Mouse (Mus musculus): ENCODE results near the gene Sec14l4. TPM values are rescaled to one million over a fixed set of nuclear protein-coding genes. Genes with fewer than 3 reads are reported as not detected.

The Sec14l4 gene
- polyA plus RNA-seq, 1 experiment from 2014 or later = not detected

- no peak for ATAC-seq
- peaks cover 3% of the 10 kb centered on the region; the same call in 1 of the 2 replicates for H3K27me3 ChIP-seq
- no peaks in the 10 kb centered on the region; the same call in 1 of the 2 replicates for H3K9me3 ChIP-seq
- H3K4me1 ChIP-seq (replicated peaks) = no peaks in the 10 kb centered on the region
- no peak overlapping the region for H3K27ac ChIP-seq
- no peaks in the 10 kb centered on the region for H3K36me3 ChIP-seq
- no peak overlapping the region for H3K4me2 ChIP-seq (replicated peaks)
- H3K4me3 ChIP-seq (replicated peaks) = no peak overlapping the region
- 37% methylated on average over 12 of the region's 12 CpGs for WGBS
- H3K9ac ChIP-seq (replicated peaks) = no peak overlapping the region
Observed at GRCm38 (mm10) chr11:4031961-4032360, 699 bp downstream of the Sec14l4 start.

GRCm38 (mm10) chr11:4033471-4033870, 2.2 kb downstream of the Sec14l4 start:
- Histone ChIP-seq H3K27ac (no peak overlapping the region), H3K9ac (replicated peaks) (no peak overlapping the region), H3K4me3 (replicated peaks) (no peak overlapping the region), H3K4me1 (replicated peaks) (no peaks in the 10 kb centered on the region), H3K36me3 (no peaks in the 10 kb centered on the region), H3K4me2 (replicated peaks) (no peak overlapping the region), H3K27me3 (peaks cover 3% of the 10 kb centered on the region; the same call in 1 of the 2 replicates), H3K9me3 (no peaks in the 10 kb centered on the region; the same call in 1 of the 2 replicates)
- WGBS = 73% methylated on average over 7 of the region's 7 CpGs
- ATAC-seq = no peak

- no peak for ATAC-seq
- WGBS = 81% methylated on average over 4 of the region's 4 CpGs
- H3K4me2 ChIP-seq (replicated peaks) = no peak overlapping the region
Observed at GRCm38 (mm10) chr11:4034169-4034568, 2.9 kb downstream of the Sec14l4 start.

GRCm38 (mm10) chr11:4035116-4035892, 4.0 kb downstream of the Sec14l4 start:
- Histone ChIP-seq H3K9ac (replicated peaks) (no peak overlapping the region), H3K4me2 (replicated peaks) (no peak overlapping the region)
- ATAC-seq = no peak

More at GRCm38 (mm10) chr11:4034169-4034568, 2.9 kb downstream of the Sec14l4 start:
- H3K4me3 ChIP-seq (replicated peaks) = no peak overlapping the region
- no peaks in the 10 kb centered on the region for H3K36me3 ChIP-seq
- no peak overlapping the region for H3K27ac ChIP-seq
- H3K27me3 ChIP-seq = peaks cover 3% of the 10 kb centered on the region; the same call in 1 of the 2 replicates
- no peak overlapping the region for H3K9ac ChIP-seq (replicated peaks)
- no peaks in the 10 kb centered on the region for H3K4me1 ChIP-seq (replicated peaks)
- H3K9me3 ChIP-seq = no peaks in the 10 kb centered on the region; the same call in 1 of the 2 replicates

GRCm38 (mm10) chr11:4035916-4036315, 4.7 kb downstream of the Sec14l4 start:
- 90% methylated on average over 6 of the region's 6 CpGs for WGBS
- H3K27me3 ChIP-seq = peaks cover 3% of the 10 kb centered on the region; the same call in 1 of the 2 replicates
- H3K36me3 ChIP-seq = no peaks in the 10 kb centered on the region
- no peak overlapping the region for H3K9ac ChIP-seq (replicated peaks)
- H3K4me2 ChIP-seq (replicated peaks) = no peak overlapping the region
- H3K9me3 ChIP-seq = no peaks in the 10 kb centered on the region
- no peaks in the 10 kb centered on the region for H3K4me1 ChIP-seq (replicated peaks)
- no peak overlapping the region for H3K27ac ChIP-seq
- no peak overlapping the region for H3K4me3 ChIP-seq (replicated peaks)
- ATAC-seq = no peak

More at GRCm38 (mm10) chr11:4035116-4035892, 4.0 kb downstream of the Sec14l4 start:
- no peak overlapping the region for H3K4me3 ChIP-seq (replicated peaks)
- peaks cover 3% of the 10 kb centered on the region; the same call in 1 of the 2 replicates for H3K27me3 ChIP-seq
- no peaks in the 10 kb centered on the region for H3K9me3 ChIP-seq
- H3K27ac ChIP-seq = no peak overlapping the region
- no peaks in the 10 kb centered on the region for H3K4me1 ChIP-seq (replicated peaks)
- no peaks in the 10 kb centered on the region for H3K36me3 ChIP-seq
- WGBS = 70% methylated on average over 18 of the region's 18 CpGs

GRCm38 (mm10) chr11:4036365-4037084, 5.3 kb downstream of the Sec14l4 start:
- Histone ChIP-seq H3K4me1 (replicated peaks) (no peaks in the 10 kb centered on the region), H3K4me3 (replicated peaks) (no peak overlapping the region), H3K9ac (replicated peaks) (no peak overlapping the region), H3K27ac (no peak overlapping the region), H3K9me3 (no peaks in the 10 kb centered on the region), H3K36me3 (no peaks in the 10 kb centered on the region), H3K4me2 (replicated peaks) (no peak overlapping the region), H3K27me3 (peaks cover 3% of the 10 kb centered on the region; the same call in 1 of the 2 replicates)
- no peak for ATAC-seq
- 79% methylated on average over 9 of the region's 9 CpGs for WGBS

GRCm38 (mm10) chr11:4039951-4040350, 8.7 kb downstream of the Sec14l4 start:
- Histone ChIP-seq H3K4me2 (replicated peaks) (no peak overlapping the region), H3K9me3 (no peaks in the 10 kb centered on the region), H3K27me3 (no peaks in the 10 kb centered on the region), H3K4me1 (replicated peaks) (no peaks in the 10 kb centered on the region), H3K36me3 (no peaks in the 10 kb centered on the region), H3K4me3 (replicated peaks) (no peak overlapping the region), H3K9ac (replicated peaks) (no peak overlapping the region), H3K27ac (no peak overlapping the region)
- 96% methylated on average over 4 of the region's 4 CpGs for WGBS
- ATAC-seq = no peak

- H3K27ac ChIP-seq = no peak overlapping the region
- H3K4me1 ChIP-seq (replicated peaks) = no peaks in the 10 kb centered on the region
- H3K4me3 ChIP-seq (replicated peaks) = no peak overlapping the region
- H3K4me2 ChIP-seq (replicated peaks) = no peak overlapping the region
- WGBS = 87% methylated on average over 6 of the region's 6 CpGs
- no peaks in the 10 kb centered on the region for H3K9me3 ChIP-seq
- H3K27me3 ChIP-seq = no peaks in the 10 kb centered on the region
- no peak overlapping the region for H3K9ac ChIP-seq (replicated peaks)
- no peak for ATAC-seq
- H3K36me3 ChIP-seq = no peaks in the 10 kb centered on the region
Observed at GRCm38 (mm10) chr11:4041123-4041625, 9.9 kb downstream of the Sec14l4 start.

- Histone ChIP-seq H3K9me3 (no peaks in the 10 kb centered on the region), H3K27me3 (no peaks in the 10 kb centered on the region), H3K36me3 (no peaks in the 10 kb centered on the region), H3K27ac (no peak overlapping the region), H3K4me3 (replicated peaks) (no peak overlapping the region), H3K4me2 (replicated peaks) (no peak overlapping the region), H3K9ac (replicated peaks) (no peak overlapping the region), H3K4me1 (replicated peaks) (no peaks in the 10 kb centered on the region)
- WGBS = 87% methylated on average over 7 of the region's 7 CpGs
- no peak for ATAC-seq
Observed at GRCm38 (mm10) chr11:4043081-4043480, 11.8 kb downstream of the Sec14l4 start.

GRCm38 (mm10) chr11:4046526-4046925, 15.3 kb downstream of the Sec14l4 start:
- Histone ChIP-seq H3K4me3 (replicated peaks) (no peak overlapping the region), H3K27me3 (no peaks in the 10 kb centered on the region), H3K9me3 (no peaks in the 10 kb centered on the region), H3K4me1 (replicated peaks) (no peaks in the 10 kb centered on the region), H3K9ac (replicated peaks) (no peak overlapping the region), H3K36me3 (no peaks in the 10 kb centered on the region), H3K27ac (no peak overlapping the region), H3K4me2 (replicated peaks) (no peak overlapping the region)
- WGBS = 70% methylated on average over 5 of the region's 5 CpGs
- ATAC-seq = no peak

- Histone ChIP-seq H3K27me3 (no peaks in the 10 kb centered on the region), H3K4me1 (replicated peaks) (no peaks in the 10 kb centered on the region), H3K36me3 (no peaks in the 10 kb centered on the region), H3K27ac (no peak overlapping the region), H3K4me2 (replicated peaks) (no peak overlapping the region), H3K9ac (replicated peaks) (no peak overlapping the region), H3K9me3 (no peaks in the 10 kb centered on the region), H3K4me3 (replicated peaks) (no peak overlapping the region)
- 92% methylated on average over 2 of the region's 2 CpGs for WGBS
- ATAC-seq = no peak
Observed at GRCm38 (mm10) chr11:4047766-4048165, 16.5 kb downstream of the Sec14l4 start.

- Histone ChIP-seq H3K4me3 (replicated peaks) (no peak overlapping the region), H3K4me2 (replicated peaks) (no peak overlapping the region), H3K9ac (replicated peaks) (no peak overlapping the region), H3K27ac (no peak overlapping the region), H3K4me1 (replicated peaks) (no peaks in the 10 kb centered on the region), H3K36me3 (no peaks in the 10 kb centered on the region), H3K27me3 (no peaks in the 10 kb centered on the region), H3K9me3 (no peaks in the 10 kb centered on the region)
- no peak for ATAC-seq
- WGBS = 86% methylated on average over 6 of the region's 6 CpGs
Observed at GRCm38 (mm10) chr11:4048438-4048837, 17.2 kb downstream of the Sec14l4 start.
